Mouse (Mus musculus): ENCODE data around the gene Rnf39.

GRCm38 (mm10) chr17:36997033-36997735 lies 54.5 kb downstream of the Rnf39 start:
- TF ChIP-seq POLR2A (IDR thresholded peaks at IDR 0.05; ENCODE audit: borderline replicate concordance, low read depth, low read length) (no peak), CTCF (IDR thresholded peaks at IDR 0.05; ENCODE audit: low read depth, low read length) (peak; percentile 81)
